Mouse (Mus musculus) hindbrain, embryonic 14.5 days (tissue): ENCODE measurements at regions not wholly inside any gene's neighbourhood (a gene's known extent, or its start where the extent isn't known, plus 50 kb on each side); places are given as distances from the start of the nearest gene placed in this dataset.
"Not testable (repeated sequence)": the region's sequence is repeated elsewhere in the genome, so short reads cannot be mapped to it uniquely, and the experiment has no call there.

Experiments
- ATAC-seq: fragments of 200-750 bp; cut with Nextera tagmentation; 2 replicates; pipeline ENCODE4 v1.8.0; 2017; ENCODE audit warnings: moderate number of reproducible peaks, mild to moderate bottlenecking, moderate TSS enrichment, moderate library complexity; ENCODE audit not compliant: low FRiP score
- DNase-seq: peaks from one replicate; pipeline ENCODE4 v3.0.0-alpha.2; 2015; ENCODE audit warnings: low spot score
- H3K27ac ChIP-seq: fragments of 300-500 bp; sonication (generic); 2 replicates; pipeline ENCODE4 v1.5.1; 2014; ENCODE audit warnings: mild to moderate bottlenecking, moderate library complexity
- H3K27me3 ChIP-seq: fragments of 300-500 bp; sonication (generic); 2 replicates; pipeline ENCODE4 v1.6.1; 2014; ENCODE audit warnings: mild to moderate bottlenecking, low read length, mixed read lengths; ENCODE audit not compliant: control insufficient read depth, insufficient read depth
- H3K36me3 ChIP-seq: fragments of 300-500 bp; sonication (generic); replicated peaks from 2 replicates; pipeline ENCODE4 v1.6.1; 2014; ENCODE audit not compliant: control insufficient read depth, insufficient read depth
- H3K4me1 ChIP-seq: fragments of 300-500 bp; sonication (generic); replicated peaks from 2 replicates; pipeline ENCODE4 v1.6.1; 2014; ENCODE audit warnings: antibody characterized with exemption, low read length, mixed read lengths; ENCODE audit not compliant: control insufficient read depth, insufficient read depth
- H3K4me2 ChIP-seq: fragments of 300-500 bp; sonication (generic); replicated peaks from 2 replicates; pipeline ENCODE4 v1.6.1; 2014; ENCODE audit warnings: mild to moderate bottlenecking, moderate library complexity
- H3K4me3 ChIP-seq: fragments of 300-500 bp; sonication (generic); replicated peaks from 2 replicates; pipeline ENCODE4 v1.5.1; 2014; ENCODE audit warnings: mild to moderate bottlenecking, low read length
- H3K9ac ChIP-seq: fragments of 300-500 bp; sonication (generic); 2 replicates; pipeline ENCODE4 v1.6.1; 2014
- H3K9me3 ChIP-seq: fragments of 300-500 bp; sonication (generic); 2 replicates; pipeline ENCODE4 v1.6.1; 2016; ENCODE audit warnings: low read length; ENCODE audit not compliant: control insufficient read depth
- WGBS: fragments of 180-500 bp; shearing (Covaris S2); extraction: QIAGEN DNeasy Blood & Tissue Kit; methylation state at CpG from one replicate; pipeline ENCODE4 v1.1.7; 2014; 5-methylcytosine and 5-hydroxymethylcytosine counted together

DNA sequence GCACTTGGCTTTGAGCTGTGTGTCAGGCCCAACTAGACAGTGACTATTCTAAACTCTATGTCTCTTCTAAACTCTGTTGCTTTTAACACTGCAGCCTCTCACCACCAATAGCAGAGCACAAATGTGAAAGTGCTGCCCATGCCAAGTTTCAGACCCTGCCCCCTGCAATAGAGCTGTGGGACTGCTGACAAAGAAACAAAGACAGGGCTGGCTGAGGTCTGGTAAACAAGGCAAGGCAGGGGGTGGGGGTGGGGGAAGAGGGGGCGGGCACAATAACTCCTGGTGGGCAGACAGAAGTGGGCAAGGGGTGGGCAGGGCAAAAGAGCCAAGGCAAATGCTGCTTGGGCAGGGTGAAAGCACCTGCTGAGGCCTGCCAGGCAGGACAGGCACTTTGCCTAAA, 172.9 kb upstream of the 9130204L05Rik start:
- Histone ChIP-seq H3K9me3 (no peaks in the 10 kb centered on the region), H3K4me3 (no peak overlapping the region), H3K36me3 (no peaks in the 10 kb centered on the region), H3K27me3 (no peaks in the 10 kb centered on the region), H3K27ac (no peak overlapping the region), H3K4me1 (no peaks in the 10 kb centered on the region), H3K9ac (no peak overlapping the region), H3K4me2 (no peak overlapping the region)
- DNase-seq (no peak), ATAC-seq (peak; percentile 92)
- 0% methylated on average over 1 of the region's 1 CpGs for WGBS

DNA sequence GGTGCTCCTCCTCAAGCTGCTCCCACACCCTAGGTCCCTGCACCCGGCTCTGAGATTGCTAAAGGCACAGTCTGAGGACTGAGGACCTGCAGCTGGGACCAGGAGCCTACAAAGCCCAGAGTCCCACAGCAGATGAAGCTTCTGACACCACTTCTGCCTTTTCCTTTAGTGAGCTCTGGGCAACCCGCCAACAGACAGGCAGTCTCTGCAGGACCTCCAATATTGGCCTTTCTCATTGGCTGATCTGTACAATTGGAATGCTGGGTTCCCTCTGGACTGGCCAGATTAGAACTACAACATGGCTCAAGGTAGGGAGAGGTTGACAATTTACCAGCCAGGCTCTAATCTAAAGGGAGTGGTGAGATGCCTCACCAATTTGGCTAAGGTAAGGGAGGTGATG, 164.3 kb upstream of the 9130204L05Rik start:
- not testable (repeated sequence) for H3K4me3 ChIP-seq, ATAC-seq, H3K9me3 ChIP-seq, H3K27ac ChIP-seq, H3K9ac ChIP-seq, H3K4me2 ChIP-seq, H3K4me1 ChIP-seq, DNase-seq, H3K27me3 ChIP-seq, H3K36me3 ChIP-seq
- 80% methylated on average over 2 of the region's 2 CpGs for WGBS

DNA sequence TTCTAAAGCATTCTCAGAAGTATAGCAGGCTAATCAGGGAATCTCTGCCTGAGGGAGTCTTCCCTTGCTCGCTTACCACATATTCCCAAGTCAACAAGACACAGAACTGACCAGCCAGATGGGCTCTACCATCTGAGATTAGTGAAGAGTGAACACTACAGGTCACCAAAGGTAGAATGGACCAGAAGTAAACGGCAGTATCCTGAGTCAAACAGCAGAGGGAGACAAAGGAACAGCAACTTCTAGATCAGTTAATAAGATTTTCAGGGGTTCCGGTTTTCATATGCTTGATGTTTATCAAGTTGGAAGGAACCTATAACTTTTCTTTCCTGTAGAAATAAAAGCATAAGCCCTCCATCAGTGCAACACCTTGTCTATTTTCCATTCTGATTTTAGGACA, 132.6 kb upstream of the 9130204L05Rik start:
- H3K27ac ChIP-seq: no peak overlapping the region
- H3K4me2 ChIP-seq: no peak overlapping the region
- no peak for ATAC-seq
- H3K36me3 ChIP-seq: no peaks in the 10 kb centered on the region
- H3K27me3 ChIP-seq: no peaks in the 10 kb centered on the region
- no peaks in the 10 kb centered on the region for H3K4me1 ChIP-seq
- 51% methylated on average over 3 of the region's 3 CpGs for WGBS
- H3K9ac ChIP-seq: no peak overlapping the region
- peaks cover 3% of the 10 kb centered on the region; the same call in 1 of the 2 replicates for H3K9me3 ChIP-seq
- DNase-seq: no peak
- H3K4me3 ChIP-seq: no peak overlapping the region

DNA sequence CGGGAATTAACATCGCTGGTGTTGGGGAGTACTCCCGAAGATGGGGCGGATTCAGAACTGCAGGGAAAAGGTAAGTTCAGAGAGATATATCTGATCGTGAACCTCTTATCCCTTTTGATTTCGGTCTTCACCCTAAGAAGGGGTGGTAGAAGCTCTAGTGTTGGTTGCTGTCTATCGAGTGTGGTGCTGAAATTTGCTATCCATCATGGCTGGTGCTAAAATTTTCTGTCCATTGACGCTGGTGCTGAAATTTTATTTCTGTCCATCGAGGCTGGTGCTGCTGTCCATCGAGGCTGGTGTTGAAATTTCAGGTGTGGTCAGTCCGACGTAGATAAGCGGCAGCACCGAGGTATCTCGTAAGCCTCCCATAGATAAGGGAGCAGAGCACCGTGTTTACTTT, 122.7 kb upstream of the 9130204L05Rik start:
- ATAC-seq (no peak), DNase-seq (no peak)
- Histone ChIP-seq H3K9ac (no peak overlapping the region), H3K27me3 (no peaks in the 10 kb centered on the region), H3K9me3 (peaks cover 26% of the 10 kb centered on the region), H3K4me3 (no peak overlapping the region), H3K36me3 (no peaks in the 10 kb centered on the region), H3K27ac (no peak overlapping the region), H3K4me1 (no peaks in the 10 kb centered on the region), H3K4me2 (no peak overlapping the region)
- WGBS: 90% methylated on average over 16 of the region's 16 CpGs
